Mouse (Mus musculus) megakaryocyte progenitor cell, adult 5-6 weeks (primary cell): Measurements from ENCODE around the gene Hps4. TPM values are rescaled to one million over a fixed set of nuclear protein-coding genes. Genes with fewer than 3 reads are reported as not detected.

ENCODE experiments used
- ATAC-seq: replicated peaks from 2 replicates; pipeline ENCODE4 v1.8.0; 2016; ENCODE audit warnings: mild to moderate bottlenecking, moderate TSS enrichment, inconsistent platforms; ENCODE audit not compliant: poor library complexity
- total RNA-seq, 2 experiments: library from RNA; stranded (forward) in 1 of 2; stranded (reverse) in 1 of 2; fragments of 157-497, 149-512 nt in 1 of 2; fragments of 200-1000 nt in 1 of 2; gene quantifications; 2 replicates each; pipeline versions ENCODE4 v1.2.3 to v1.2.4; 2015 to 2017

Hps4 gene
- total RNA-seq, 2 experiments from 2014 or later, result 15.9 to 17.6 TPM

- ATAC-seq, result no peak
Measured at GRCm38 (mm10) chr5:112364184-112364797, 21.4 kb downstream of the Hps4 start.

- ATAC-seq, result no peak
Measured at GRCm38 (mm10) chr5:112366879-112367278, 24.0 kb downstream of the Hps4 start.

GRCm38 (mm10) chr5:112367338-112367737 lies 24.5 kb downstream of the Hps4 start:
- no peak for ATAC-seq

GRCm38 (mm10) chr5:112367929-112368328 lies 25.0 kb downstream of the Hps4 start:
- no peak for ATAC-seq

- ATAC-seq, result no peak
Measured at GRCm38 (mm10) chr5:112368666-112369065, 25.8 kb downstream of the Hps4 start.

GRCm38 (mm10) chr5:112369326-112369725 lies 26.4 kb downstream of the Hps4 start:
- no peak for ATAC-seq

- ATAC-seq, result no peak
Measured at GRCm38 (mm10) chr5:112370236-112370813, 27.4 kb downstream of the Hps4 start.

- no peak for ATAC-seq
Measured at GRCm38 (mm10) chr5:112371933-112372332, 29.1 kb downstream of the Hps4 start.

GRCm38 (mm10) chr5:112376111-112376510 lies 33.2 kb downstream of the Hps4 start:
- peak; percentile 58 for ATAC-seq

- ATAC-seq, result no peak
Measured at GRCm38 (mm10) chr5:112377380-112377779, 34.5 kb downstream of the Hps4 start.

- ATAC-seq, result no peak
Measured at GRCm38 (mm10) chr5:112378716-112379115, 35.8 kb downstream of the Hps4 start.

- ATAC-seq, result no peak
Measured at GRCm38 (mm10) chr5:112381154-112381553, 38.3 kb downstream of the Hps4 start.

GRCm38 (mm10) chr5:112382042-112382441 lies 39.2 kb downstream of the Hps4 start:
- ATAC-seq, result no peak

- ATAC-seq, result no peak
Measured at GRCm38 (mm10) chr5:112382641-112383330, 39.9 kb downstream of the Hps4 start.

GRCm38 (mm10) chr5:112384805-112385472 lies 42.1 kb downstream of the Hps4 start:
- peak; percentile 70 for ATAC-seq

- peak; percentile 63 for ATAC-seq
Measured at GRCm38 (mm10) chr5:112385973-112386372, 43.1 kb downstream of the Hps4 start.

- no peak for ATAC-seq
Measured at GRCm38 (mm10) chr5:112389352-112389751, 46.5 kb downstream of the Hps4 start.

- no peak for ATAC-seq
Measured at GRCm38 (mm10) chr5:112391002-112391401, 48.1 kb downstream of the Hps4 start.

GRCm38 (mm10) chr5:112391676-112392323 lies 48.9 kb downstream of the Hps4 start:
- ATAC-seq, result no peak

GRCm38 (mm10) chr5:112393741-112394414 lies 51.0 kb downstream of the Hps4 start:
- ATAC-seq, result no peak

GRCm38 (mm10) chr5:112394415-112394763 lies 51.5 kb downstream of the Hps4 start:
- ATAC-seq, result no peak
